Comparison of ENCODE assay signal across 10 mouse cellular contexts in the genomic region with DNA sequence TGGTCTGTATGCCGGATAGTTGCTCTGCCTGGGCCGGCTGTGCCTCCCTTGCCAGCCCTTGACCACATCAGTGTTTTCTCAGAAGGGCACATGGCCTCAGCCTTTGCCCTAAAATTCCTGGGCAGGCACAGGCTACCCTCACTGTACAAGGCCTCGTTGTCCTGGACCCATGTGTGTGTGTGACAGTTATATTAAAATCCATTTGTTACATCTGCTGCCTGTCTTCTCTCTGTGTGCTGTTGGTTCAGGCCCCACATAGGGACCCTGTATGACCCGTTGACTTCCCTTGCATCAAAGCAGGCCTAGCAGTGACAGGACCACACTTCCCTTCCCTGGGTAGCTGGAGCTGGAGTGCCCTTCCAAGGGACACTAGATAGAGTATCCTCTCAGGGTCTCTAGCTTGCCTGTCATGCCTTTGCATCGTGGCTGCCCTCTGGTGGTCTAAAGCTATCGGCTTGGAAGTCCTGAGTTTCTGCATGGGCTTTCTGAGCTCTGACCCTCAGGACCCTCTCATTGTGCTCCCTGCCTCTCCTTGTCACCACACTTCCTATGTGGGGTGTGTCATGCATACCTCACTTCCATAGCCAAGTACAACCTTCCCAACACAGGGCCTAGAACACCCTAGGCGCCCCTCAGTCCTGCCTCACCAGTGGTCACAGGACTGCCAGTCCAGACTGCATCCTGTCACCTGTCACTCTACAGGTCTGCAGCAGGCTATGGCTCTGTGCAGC. TPM values are rescaled to one million over a fixed set of nuclear protein-coding genes. Genes with fewer than 3 reads are reported as not detected.
A peak's percentile ranks its signal among the peaks of the same experiment; 100 is the strongest.
DNase-seq lines count a peak whose midpoint lies in the region; ATAC-seq and TF ChIP-seq lines count a peak whose summit lies in the region.
"Had no signal": no experiment of that assay in that cellular context is flagged by ENCODE, and none has a peak within 500 bp of the region (broad histone marks: within the 10 kb centered on the region; RNA-seq: fewer than 3 reads in every experiment).

No protein-coding gene starts in this region.

- H3K4me1 ChIP-seq in forebrain, postnatal 0 days (ENCODE audit: insufficient read depth) = no peaks in the 10 kb centered on the region
- H3K4me1 ChIP-seq in liver, embryonic 12.5 days = no peaks in the 10 kb centered on the region
- H3K4me1 ChIP-seq in neural tube, embryonic 12.5 days = no peaks in the 10 kb centered on the region
- H3K4me1 ChIP-seq: lung, embryonic 15.5 days had no signal

- H3K4me2 ChIP-seq in forebrain, postnatal 0 days (ENCODE audit: low read depth) = no peak overlapping the region
- no peak overlapping the region for H3K4me2 ChIP-seq in liver, embryonic 12.5 days
- no peak overlapping the region for H3K4me2 ChIP-seq in neural tube, embryonic 12.5 days (replicated peaks)
- H3K4me2 ChIP-seq: lung, embryonic 15.5 days had no signal

- peaks cover 43% of the 10 kb centered on the region for H3K36me3 ChIP-seq in forebrain, postnatal 0 days (ENCODE audit: insufficient read depth)
- peaks cover 42% of the 10 kb centered on the region for H3K36me3 ChIP-seq in liver, embryonic 12.5 days
- H3K36me3 ChIP-seq in neural tube, embryonic 12.5 days = peaks cover 38% of the 10 kb centered on the region

- no peaks in the 10 kb centered on the region for H3K27me3 ChIP-seq in forebrain, postnatal 0 days (ENCODE audit: insufficient read depth, low read length)
- no peaks in the 10 kb centered on the region for H3K27me3 ChIP-seq in liver, embryonic 12.5 days (replicated peaks)
- no peaks in the 10 kb centered on the region for H3K27me3 ChIP-seq in neural tube, embryonic 12.5 days (replicated peaks)
- H3K27me3 ChIP-seq: lung, embryonic 15.5 days had no signal

- peak; percentile 64 for DNase-seq in adrenal gland, postnatal 10 days
- no peak for DNase-seq in adrenal gland, postnatal 25 days
- DNase-seq in ovary, postnatal 36 days (ENCODE audit: low spot score) = peak; percentile 36
- DNase-seq in ovary, postnatal 14 days (ENCODE audit: low spot score) = no peak
- peak; percentile 43 for DNase-seq in forebrain, postnatal 0 days
- DNase-seq in frontal cortex, postnatal 25 days (ENCODE audit: low spot score in 2 of 2) = no peak

- peak; percentile 44 for ATAC-seq in forebrain, postnatal 0 days
- ATAC-seq in liver, embryonic 12.5 days = 0 out of 2 replicates have a peak, but pooled peaks have one; percentile 18
- peak; percentile 17; the same call in 1 of the 2 replicates for ATAC-seq in neural tube, embryonic 12.5 days (ENCODE audit: low FRiP score, low read depth)

- 47% methylated on average over 7 of the region's 7 CpGs for WGBS in forebrain, postnatal 0 days
- 52% methylated on average over 7 of the region's 7 CpGs for WGBS in liver, embryonic 12.5 days (ENCODE audit: insufficient replicate concordance)
- WGBS in neural tube, embryonic 12.5 days = 56% methylated on average over 7 of the region's 7 CpGs

- H3K9me3 ChIP-seq in forebrain, postnatal 0 days (ENCODE audit: low read length) = no peaks in the 10 kb centered on the region
- no peaks in the 10 kb centered on the region for H3K9me3 ChIP-seq in liver, embryonic 12.5 days (replicated peaks)
- no peaks in the 10 kb centered on the region for H3K9me3 ChIP-seq in neural tube, embryonic 12.5 days
- H3K9me3 ChIP-seq: lung, embryonic 15.5 days had no signal

- H3K9ac ChIP-seq in forebrain, postnatal 0 days = no peak overlapping the region
- H3K9ac ChIP-seq in liver, embryonic 12.5 days = no peak overlapping the region
- no peak overlapping the region for H3K9ac ChIP-seq in neural tube, embryonic 12.5 days
- H3K9ac ChIP-seq: lung, embryonic 15.5 days had no signal

- no peak overlapping the region for H3K27ac ChIP-seq in forebrain, postnatal 0 days (ENCODE audit: low read depth, low read length)
- H3K27ac ChIP-seq in liver, embryonic 12.5 days = no peak overlapping the region
- H3K27ac ChIP-seq in neural tube, embryonic 12.5 days = no peak overlapping the region
- H3K27ac ChIP-seq: lung, embryonic 15.5 days had no signal

- H3K4me3 ChIP-seq in forebrain, postnatal 0 days (ENCODE audit: low read depth, low read length) = no peak overlapping the region
- H3K4me3 ChIP-seq in liver, embryonic 12.5 days = no peak overlapping the region
- H3K4me3 ChIP-seq in neural tube, embryonic 12.5 days = no peak overlapping the region
- H3K4me3 ChIP-seq: lung, embryonic 15.5 days had no signal

- peak; percentile 75 for TF ChIP-seq CTCF in forebrain, postnatal 0 days (IDR thresholded peaks at IDR 0.05; ENCODE audit: low read depth)

RNA-seq across cellular contexts. Expression of a gene that starts 17.5 kb away (rescaled TPM):
- total RNA-seq in adrenal gland, postnatal 10 days (2021) = 10 to 100 TPM; 66.8 to 81.0 TPM
- total RNA-seq in adrenal gland, postnatal 25 days (2021) = 66.7 and 68.8 TPM in 2 replicates
- total RNA-seq in forebrain, postnatal 0 days (2014; rRNA removed) = 74.8 and 76.2 TPM in 2 replicates
- 225 and 243 TPM in 2 replicates for polyA plus RNA-seq in forebrain, postnatal 0 days (2015; fragmentation: Nextera tagmentation; extraction: Ambion mirVana)
- polyA plus RNA-seq in liver, embryonic 12.5 days (2016; fragmentation: Nextera tagmentation; extraction: Ambion mirVana) = 80.9 and 85.0 TPM in 2 replicates
- 206 and 207 TPM in 2 replicates for polyA plus RNA-seq in neural tube, embryonic 12.5 days (2016; fragmentation: Nextera tagmentation; extraction: Ambion mirVana)

RNA-seq across cellular contexts. Expression of a gene that starts 37.8 kb away (rescaled TPM):
- 10 to 100 TPM; 43.8 to 46.8 TPM for total RNA-seq in adrenal gland, postnatal 10 days (2021)
- total RNA-seq in adrenal gland, postnatal 25 days (2021) = 66.8 and 70.4 TPM in 2 replicates
- 132 and 147 TPM in 2 replicates for total RNA-seq in forebrain, postnatal 0 days (2014; rRNA removed)
- 107 and 108 TPM in 2 replicates for polyA plus RNA-seq in forebrain, postnatal 0 days (2015; fragmentation: Nextera tagmentation; extraction: Ambion mirVana)
- 42.7 and 43.0 TPM in 2 replicates for polyA plus RNA-seq in liver, embryonic 12.5 days (2016; fragmentation: Nextera tagmentation; extraction: Ambion mirVana)
- polyA plus RNA-seq in neural tube, embryonic 12.5 days (2016; fragmentation: Nextera tagmentation; extraction: Ambion mirVana) = 83.4 and 88.8 TPM in 2 replicates

RNA-seq across cellular contexts. Expression of a gene that starts 43.9 kb away (rescaled TPM):
- not detected for total RNA-seq in adrenal gland, postnatal 10 days (2021)
- not detected in 2 replicates for total RNA-seq in adrenal gland, postnatal 25 days (2021)
- not detected in 2 replicates for total RNA-seq in forebrain, postnatal 0 days (2014; rRNA removed)
- polyA plus RNA-seq in forebrain, postnatal 0 days (2015; fragmentation: Nextera tagmentation; extraction: Ambion mirVana) = not detected in 2 replicates
- polyA plus RNA-seq in liver, embryonic 12.5 days (2016; fragmentation: Nextera tagmentation; extraction: Ambion mirVana) = not detected in 2 replicates
- polyA plus RNA-seq in neural tube, embryonic 12.5 days (2016; fragmentation: Nextera tagmentation; extraction: Ambion mirVana) = not detected in 2 replicates
- polyA plus RNA-seq: C2C12; lung, embryonic 15.5 days had no signal

RNA-seq across cellular contexts. Expression of a gene that starts 44.7 kb away (rescaled TPM):
- total RNA-seq in adrenal gland, postnatal 10 days (2021) = not detected
- 0.64 TPM in 1 of 2 replicates, not detected in the other for total RNA-seq in adrenal gland, postnatal 25 days (2021)
- 0.10 TPM in 1 of 2 replicates, not detected in the other for total RNA-seq in forebrain, postnatal 0 days (2014; rRNA removed)
- not detected in 2 replicates for polyA plus RNA-seq in forebrain, postnatal 0 days (2015; fragmentation: Nextera tagmentation; extraction: Ambion mirVana)
- polyA plus RNA-seq in liver, embryonic 12.5 days (2016; fragmentation: Nextera tagmentation; extraction: Ambion mirVana) = not detected in 2 replicates
- polyA plus RNA-seq in neural tube, embryonic 12.5 days (2016; fragmentation: Nextera tagmentation; extraction: Ambion mirVana) = not detected in 2 replicates
- polyA plus RNA-seq: C2C12 had no signal

RNA-seq across cellular contexts. Expression of a gene that starts 47.7 kb away (rescaled TPM):
- 10 to 100 TPM; 18.5 to 18.7 TPM for total RNA-seq in adrenal gland, postnatal 10 days (2021)
- total RNA-seq in adrenal gland, postnatal 25 days (2021) = 19.3 and 27.3 TPM in 2 replicates
- 4.5 and 4.7 TPM in 2 replicates for total RNA-seq in forebrain, postnatal 0 days (2014; rRNA removed)
- 14.9 and 15.4 TPM in 2 replicates for polyA plus RNA-seq in forebrain, postnatal 0 days (2015; fragmentation: Nextera tagmentation; extraction: Ambion mirVana)
- 10.1 and 10.3 TPM in 2 replicates for polyA plus RNA-seq in liver, embryonic 12.5 days (2016; fragmentation: Nextera tagmentation; extraction: Ambion mirVana)
- polyA plus RNA-seq in neural tube, embryonic 12.5 days (2016; fragmentation: Nextera tagmentation; extraction: Ambion mirVana) = 21.4 and 25.2 TPM in 2 replicates

Comparison
In these comparisons a context has a peak if more than half of its experiments do, and no peak if none do; other contexts are left out.
1. DNase-seq: peak in adrenal gland, postnatal 10 days (single experiment), ovary, postnatal 36 days (single experiment) and forebrain, postnatal 0 days (single experiment); none in adrenal gland, postnatal 25 days (single experiment), ovary, postnatal 14 days (single experiment) and frontal cortex, postnatal 25 days (0 of 2).
2. Peak in every context shown above with its lines, with median percentiles within 50 percentile points of each other: ATAC-seq.